Mouse (Mus musculus) ES-E14 (cell line): ENCODE results near the gene Agap2.

ENCODE experiments used
- CHD2 ChIP-seq: IDR thresholded peaks from 2 replicates; pipeline ENCODE4 v1.6.1; 2014; ENCODE audit warnings: mild to moderate bottlenecking, low read depth, low read length, inconsistent platforms
- ZC3H11A ChIP-seq: IDR thresholded peaks from 2 replicates; pipeline ENCODE4 v1.6.1; 2012; ENCODE audit warnings: low read depth, mild to moderate bottlenecking, inconsistent platforms, low read length, borderline replicate concordance
- ZNF384 ChIP-seq: IDR thresholded peaks from 2 replicates; pipeline ENCODE4 v1.6.1; 2012; ENCODE audit warnings: low read depth, low read length, inconsistent platforms

GRCm38 (mm10) chr10:127111001-127111887, 36.2 kb downstream of the Agap2 start:
- no peak for TF ChIP-seq CHD2
- no peak for TF ChIP-seq ZNF384
- no peak for TF ChIP-seq ZC3H11A
